ENCODE assay signal across 20 mouse cellular contexts in genomic region chr11:120555260-120555659, GRCm38 (mm10). TPM values are rescaled to one million over a fixed set of nuclear protein-coding genes. Genes with fewer than 3 reads are reported as not detected.
A peak's percentile ranks its signal among the peaks of the same experiment; 100 is the strongest.
DNase-seq lines count a peak whose midpoint lies in the region; ATAC-seq and TF ChIP-seq lines count a peak whose summit lies in the region.
"Had no signal": no experiment of that assay in that cellular context is flagged by ENCODE, and none has a peak within 500 bp of the region (broad histone marks: within the 10 kb centered on the region; RNA-seq: fewer than 3 reads in every experiment).

No protein-coding gene starts in this region.

- no peak for TF ChIP-seq CTCF in C2C12 (IDR thresholded peaks at IDR 0.05; ENCODE audit: control insufficient read depth, insufficient read depth, insufficient read length)
- TF ChIP-seq CTCF in intestine, postnatal 0 days (IDR thresholded peaks at IDR 0.05; ENCODE audit: low read depth), result no peak

- H3K27ac ChIP-seq in heart, embryonic 13.5 days (replicated peaks), result peak overlapping the region; percentile 59
- peak overlapping the region; percentile 84 for H3K27ac ChIP-seq in intestine, postnatal 0 days (ENCODE audit: low read depth, low read length)
- H3K27ac ChIP-seq: kidney, embryonic 15.5 days; left cerebral cortex, adult 2 months; limb, embryonic 12.5 days; liver, embryonic 15.5 days; midbrain, embryonic 15.5 days had no signal

- H3K9me3 ChIP-seq in heart, embryonic 13.5 days, result 0 out of 2 replicates have a peak, but pooled peaks cover 6% of the 10 kb centered on the region
- no peaks in the 10 kb centered on the region for H3K9me3 ChIP-seq in intestine, postnatal 0 days (ENCODE audit: control insufficient read depth)
- H3K9me3 ChIP-seq: kidney, embryonic 15.5 days; liver, embryonic 15.5 days; midbrain, embryonic 15.5 days had no signal

- H3K79me3 ChIP-seq in C2C12 (ENCODE audit: low read depth), result no peaks in the 10 kb centered on the region

- H3K27me3 ChIP-seq in heart, embryonic 13.5 days (replicated peaks), result no peaks in the 10 kb centered on the region
- no peaks in the 10 kb centered on the region for H3K27me3 ChIP-seq in C2C12 (ENCODE audit: control insufficient read depth, insufficient read depth, insufficient read length)
- H3K27me3 ChIP-seq in intestine, postnatal 0 days (replicated peaks; ENCODE audit: control insufficient read depth, insufficient read depth, low read length), result no peaks in the 10 kb centered on the region
- H3K27me3 ChIP-seq: kidney, embryonic 15.5 days; limb, embryonic 12.5 days; liver, embryonic 15.5 days; midbrain, embryonic 15.5 days had no signal

- DNase-seq in heart, postnatal 36 days, result no peak
- DNase-seq in adrenal gland, adult 2 months, result peak; percentile 84
- no peak for DNase-seq in right cerebral cortex, postnatal 36 days (ENCODE audit: low spot score in 2 of 2)
- DNase-seq in spleen, adult 18-20 months, result no peak
- DNase-seq: cerebellum, adult 8-10 months; heart, postnatal 14 days had no signal

- no peak overlapping the region for H3K4me3 ChIP-seq in heart, embryonic 13.5 days
- H3K4me3 ChIP-seq in C2C12 (ENCODE audit: insufficient read depth, poor library complexity, severe bottlenecking), result no peak overlapping the region
- no peak overlapping the region for H3K4me3 ChIP-seq in intestine, postnatal 0 days (ENCODE audit: low read depth, low read length)
- H3K4me3 ChIP-seq: kidney, embryonic 15.5 days; left cerebral cortex, adult 2 months; limb, embryonic 12.5 days; liver, embryonic 15.5 days; midbrain, embryonic 15.5 days had no signal

- no peak for ATAC-seq in heart, embryonic 13.5 days (ENCODE audit: extremely low read depth, insufficient number of reproducible peaks, low FRiP score, low TSS enrichment)
- ATAC-seq in intestine, postnatal 0 days, result peak; percentile 76
- ATAC-seq: CD4-positive, CD25-positive, alpha-beta regulatory T cell, adult 4 months; forebrain, embryonic 14.5 days; midbrain, embryonic 15.5 days had no signal

- no peak overlapping the region for H3ac ChIP-seq in C2C12 (ENCODE audit: control insufficient read depth, insufficient read length, low read depth)

- H3K79me2 ChIP-seq in C2C12 (ENCODE audit: control insufficient read depth, insufficient read depth), result peaks cover 1% of the 10 kb centered on the region

- H3K36me3 ChIP-seq in heart, embryonic 13.5 days, result peaks cover 23% of the 10 kb centered on the region
- H3K36me3 ChIP-seq in C2C12 (ENCODE audit: control insufficient read depth, insufficient read depth), result peaks cover 12% of the 10 kb centered on the region
- peaks cover 14% of the 10 kb centered on the region for H3K36me3 ChIP-seq in intestine, postnatal 0 days (ENCODE audit: control insufficient read depth, insufficient read depth)

- H3K4me2 ChIP-seq in heart, embryonic 13.5 days, result 0 out of 2 replicates have a peak overlapping the region, but pooled peaks have one; percentile 9
- H3K4me2 ChIP-seq in intestine, postnatal 0 days (replicated peaks; ENCODE audit: low read depth), result 0 out of 2 replicates have a peak overlapping the region, but pooled peaks have one; percentile 3
- H3K4me2 ChIP-seq: kidney, embryonic 15.5 days; limb, embryonic 12.5 days; liver, embryonic 15.5 days; midbrain, embryonic 15.5 days had no signal

- 42% methylated on average over 2 of the region's 2 CpGs for WGBS in heart, embryonic 13.5 days
- WGBS in intestine, postnatal 0 days, result 59% methylated on average over 2 of the region's 2 CpGs

- intact Hi-C loops in heart, postnatal 36 days (cut with DNase I), result no loop called here

- peaks cover 16% of the 10 kb centered on the region for H3K4me1 ChIP-seq in heart, embryonic 13.5 days
- H3K4me1 ChIP-seq in intestine, postnatal 0 days (replicated peaks; ENCODE audit: control insufficient read depth, insufficient read depth, low read length), result 0 out of 2 replicates have a peak, but pooled peaks cover under 1% of the 10 kb centered on the region

- peak overlapping the region; percentile 54; the same call in 1 of the 2 replicates for H3K9ac ChIP-seq in heart, embryonic 13.5 days
- H3K9ac ChIP-seq in intestine, postnatal 0 days (ENCODE audit: low read depth, low read length), result no peak overlapping the region
- H3K9ac ChIP-seq: kidney, embryonic 15.5 days; limb, embryonic 12.5 days; liver, embryonic 15.5 days; midbrain, embryonic 15.5 days had no signal

TF ChIP-seq in C2C12, 6 proteins besides CTCF, POLR2A, EP300 and RAD21:
- TF ChIP-seq MYOG (IDR thresholded peaks at IDR 0.05; ENCODE audit: control insufficient read depth, extremely low read depth, insufficient read length) (no peak), MYOD1 (IDR thresholded peaks at IDR 0.05; ENCODE audit: control insufficient read depth, insufficient read length, low read depth) (peak; percentile 46)
TF ChIP-seq in C2C12: peak in this region for 1.

RNA-seq across cellular contexts. Expression of gene Ppp1r27, which starts 4.3 kb away (rescaled TPM):
- polyA plus RNA-seq in heart, embryonic 13.5 days (2015; fragmentation: Nextera tagmentation; extraction: Ambion mirVana), result not detected in 2 replicates
- under 1 TPM in 1 of 2 experiments, not detected in 1; 0.67 TPM for total RNA-seq in heart, postnatal 36 days (2021)
- 0.12 TPM for polyA plus RNA-seq in C2C12 (2012; fragmentation: generic; extraction: Trizol)
- total RNA-seq in adrenal gland, adult 2 months (2021), result under 1 TPM; 0.40 to 0.79 TPM
- polyA plus RNA-seq in adrenal gland, adult 2 months (2012; rRNA removed), result 0.83 and 1.2 TPM in 2 replicates
- polyA plus RNA-seq in intestine, postnatal 0 days (2015; fragmentation: Nextera tagmentation; extraction: Ambion mirVana), result 1.4 and 1.6 TPM in 2 replicates
- total RNA-seq: layer of hippocampus, adult 18-20 months; left cerebral cortex, adult 2 months; MEL had no signal
- polyA plus RNA-seq: CD4-positive, CD25-positive, alpha-beta regulatory T cell, adult 4 months; forebrain, embryonic 14.5 days; limb, embryonic 12.5 days; midbrain, embryonic 15.5 days; neural tube, embryonic 11.5 days; urinary bladder, adult 2 months had no signal

RNA-seq across cellular contexts. Expression of gene Mcrip1, which starts 5.7 kb away (rescaled TPM):
- 134 and 140 TPM in 2 replicates for polyA plus RNA-seq in heart, embryonic 13.5 days (2015; fragmentation: Nextera tagmentation; extraction: Ambion mirVana)
- 10 to 100 TPM; 43.1 to 43.7 TPM for total RNA-seq in heart, postnatal 36 days (2021)
- polyA plus RNA-seq in C2C12 (2012; fragmentation: generic; extraction: Trizol), result 90.7 TPM
- total RNA-seq in adrenal gland, adult 2 months (2021), result 10 to 100 TPM; 56.9 to 65.8 TPM
- 136 and 157 TPM in 2 replicates for polyA plus RNA-seq in adrenal gland, adult 2 months (2012; rRNA removed)
- polyA plus RNA-seq in intestine, postnatal 0 days (2015; fragmentation: Nextera tagmentation; extraction: Ambion mirVana), result 68.7 and 73.4 TPM in 2 replicates

RNA-seq across cellular contexts. Expression of gene P4hb, which starts 17.8 kb away (rescaled TPM):
- 427 and 448 TPM in 2 replicates for polyA plus RNA-seq in heart, embryonic 13.5 days (2015; fragmentation: Nextera tagmentation; extraction: Ambion mirVana)
- total RNA-seq in heart, postnatal 36 days (2021), result 100 to 1,000 TPM; 252 to 258 TPM
- 519 TPM for polyA plus RNA-seq in C2C12 (2012; fragmentation: generic; extraction: Trizol)
- total RNA-seq in adrenal gland, adult 2 months (2021), result 100 to 1,000 TPM; 462 to 524 TPM
- polyA plus RNA-seq in adrenal gland, adult 2 months (2012; rRNA removed), result 108 and 126 TPM in 2 replicates
- 2,516 and 2,539 TPM in 2 replicates for polyA plus RNA-seq in intestine, postnatal 0 days (2015; fragmentation: Nextera tagmentation; extraction: Ambion mirVana)

RNA-seq across cellular contexts. Expression of gene Gcgr, which starts 24.8 kb away (rescaled TPM):
- 2.1 and 2.4 TPM in 2 replicates for polyA plus RNA-seq in heart, embryonic 13.5 days (2015; fragmentation: Nextera tagmentation; extraction: Ambion mirVana)
- total RNA-seq in heart, postnatal 36 days (2021), result 1 to 10 TPM in 1 of 2 experiments, under 1 TPM in 1; 0.80 to 1.2 TPM
- polyA plus RNA-seq in C2C12 (2012; fragmentation: generic; extraction: Trizol), result not detected
- 1 to 10 TPM; 1.5 to 1.7 TPM for total RNA-seq in adrenal gland, adult 2 months (2021)
- polyA plus RNA-seq in adrenal gland, adult 2 months (2012; rRNA removed), result 2.1 and 2.5 TPM in 2 replicates
- polyA plus RNA-seq in intestine, postnatal 0 days (2015; fragmentation: Nextera tagmentation; extraction: Ambion mirVana), result 1.0 and 1.6 TPM in 2 replicates
- total RNA-seq: layer of hippocampus, adult 18-20 months; left cerebral cortex, adult 2 months; MEL had no signal
- polyA plus RNA-seq: CD4-positive, CD25-positive, alpha-beta regulatory T cell, adult 4 months had no signal

RNA-seq across cellular contexts. Expression of gene Arhgdia, which starts 26.2 kb away (rescaled TPM):
- polyA plus RNA-seq in heart, embryonic 13.5 days (2015; fragmentation: Nextera tagmentation; extraction: Ambion mirVana), result 435 and 436 TPM in 2 replicates
- total RNA-seq in heart, postnatal 36 days (2021), result 100 to 1,000 TPM; 147 to 150 TPM
- polyA plus RNA-seq in C2C12 (2012; fragmentation: generic; extraction: Trizol), result 1,072 TPM
- 100 to 1,000 TPM; 355 to 386 TPM for total RNA-seq in adrenal gland, adult 2 months (2021)
- 712 and 786 TPM in 2 replicates for polyA plus RNA-seq in adrenal gland, adult 2 months (2012; rRNA removed)
- polyA plus RNA-seq in intestine, postnatal 0 days (2015; fragmentation: Nextera tagmentation; extraction: Ambion mirVana), result 474 and 493 TPM in 2 replicates
